Mouse (Mus musculus): ENCODE results near the gene Hoxb5. TPM values are rescaled to one million over a fixed set of nuclear protein-coding genes. Genes with fewer than 3 reads are reported as not detected.
A peak's percentile ranks its signal among the peaks of the same experiment; 100 is the strongest.

The Hoxb5 gene
- polyA plus RNA-seq, 1 experiment from 2014 or later, result 18.8 TPM

GRCm38 (mm10) chr11:96263636-96264389 is 39.3 kb upstream of the Hoxb5 start:
- Histone ChIP-seq H3K4me1 (peaks cover 92% of the 10 kb centered on the region), H3K4me3 (replicated peaks) (0 out of 2 replicates have a peak overlapping the region, but pooled peaks have one; percentile 3), H3K9ac (peak overlapping the region; percentile 8), H3K36me3 (peaks cover 37% of the 10 kb centered on the region), H3K27ac (peak overlapping the region; percentile 89), H3K4me2 (peak overlapping the region; percentile 33; the same call in 1 of the 2 replicates), H3K27me3 (peaks cover 16% of the 10 kb centered on the region; the same call in 1 of the 2 replicates), H3K9me3 (replicated peaks) (no peaks in the 10 kb centered on the region)
- 20% methylated on average over 33 of the region's 33 CpGs for WGBS
- no peak for ATAC-seq (replicated peaks; ENCODE audit: low FRiP score)

DNA sequence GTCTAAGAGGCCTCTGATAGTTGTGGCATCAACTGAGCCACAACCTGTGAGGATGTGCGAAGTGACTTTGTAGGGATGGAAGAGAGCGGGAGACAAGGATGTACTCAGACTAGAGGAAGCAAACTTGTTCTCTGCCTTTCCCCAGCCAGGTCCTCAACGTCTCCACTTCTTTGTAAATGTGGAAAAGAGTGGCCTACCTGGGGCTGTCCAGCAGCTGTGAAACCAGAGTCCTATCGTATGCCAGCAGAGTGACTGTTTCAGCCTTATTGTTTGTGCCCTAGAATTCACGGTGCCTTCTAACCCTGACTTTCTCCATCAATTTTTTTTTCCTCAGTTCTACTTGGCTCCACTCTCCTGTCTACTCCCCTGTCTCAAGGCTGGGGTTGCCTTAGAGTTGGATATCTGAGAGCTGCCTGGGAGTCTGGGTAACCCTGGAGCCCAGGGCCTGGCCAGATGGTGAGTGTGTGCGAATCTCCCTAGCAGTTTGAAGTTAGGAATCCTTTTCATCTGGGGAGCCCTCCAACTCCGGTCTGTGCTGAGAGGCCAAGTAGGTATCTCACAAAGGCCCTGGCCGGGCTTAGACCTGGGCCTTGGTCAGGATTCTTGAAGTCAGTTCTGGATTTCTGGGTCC is 38.6 kb upstream of the Hoxb5 start:
- Histone ChIP-seq H3K27ac (peak overlapping the region; percentile 89), H3K36me3 (peaks cover 37% of the 10 kb centered on the region), H3K9me3 (replicated peaks) (no peaks in the 10 kb centered on the region), H3K4me1 (peaks cover 92% of the 10 kb centered on the region), H3K27me3 (peaks cover 16% of the 10 kb centered on the region; the same call in 1 of the 2 replicates), H3K4me3 (replicated peaks) (no peak overlapping the region), H3K9ac (no peak overlapping the region), H3K4me2 (peak overlapping the region; percentile 7; the same call in 1 of the 2 replicates)
- no peak for ATAC-seq (replicated peaks; ENCODE audit: low FRiP score)
- 65% methylated on average over 8 of the region's 8 CpGs for WGBS

- no peak for ATAC-seq (replicated peaks; ENCODE audit: low FRiP score)
- Histone ChIP-seq H3K4me2 (peak overlapping the region; percentile 5; the same call in 1 of the 2 replicates), H3K9ac (no peak overlapping the region), H3K4me3 (replicated peaks) (no peak overlapping the region), H3K9me3 (replicated peaks) (no peaks in the 10 kb centered on the region), H3K27me3 (peaks cover 16% of the 10 kb centered on the region; the same call in 1 of the 2 replicates), H3K27ac (peak overlapping the region; percentile 89), H3K36me3 (peaks cover 37% of the 10 kb centered on the region), H3K4me1 (peaks cover 92% of the 10 kb centered on the region)
- WGBS, result 15% methylated on average over 7 of the region's 7 CpGs
These were observed 37.2 kb upstream of the Hoxb5 start for GRCm38 (mm10) chr11:96265954-96266353.

- H3K4me2 ChIP-seq, result no peak overlapping the region
- H3K9me3 ChIP-seq (replicated peaks), result no peaks in the 10 kb centered on the region
- H3K4me1 ChIP-seq, result peaks cover 89% of the 10 kb centered on the region
- H3K9ac ChIP-seq, result no peak overlapping the region
- WGBS, result 64% methylated on average over 7 of the region's 7 CpGs
- H3K4me3 ChIP-seq (replicated peaks), result no peak overlapping the region
- H3K27me3 ChIP-seq, result peaks cover 16% of the 10 kb centered on the region; the same call in 1 of the 2 replicates
- no peak for ATAC-seq (replicated peaks; ENCODE audit: low FRiP score)
- peaks cover 31% of the 10 kb centered on the region for H3K36me3 ChIP-seq
- peak overlapping the region; percentile 89; the same call in 1 of the 2 replicates for H3K27ac ChIP-seq
These were observed 35.9 kb upstream of the Hoxb5 start for GRCm38 (mm10) chr11:96267021-96267920.

DNA sequence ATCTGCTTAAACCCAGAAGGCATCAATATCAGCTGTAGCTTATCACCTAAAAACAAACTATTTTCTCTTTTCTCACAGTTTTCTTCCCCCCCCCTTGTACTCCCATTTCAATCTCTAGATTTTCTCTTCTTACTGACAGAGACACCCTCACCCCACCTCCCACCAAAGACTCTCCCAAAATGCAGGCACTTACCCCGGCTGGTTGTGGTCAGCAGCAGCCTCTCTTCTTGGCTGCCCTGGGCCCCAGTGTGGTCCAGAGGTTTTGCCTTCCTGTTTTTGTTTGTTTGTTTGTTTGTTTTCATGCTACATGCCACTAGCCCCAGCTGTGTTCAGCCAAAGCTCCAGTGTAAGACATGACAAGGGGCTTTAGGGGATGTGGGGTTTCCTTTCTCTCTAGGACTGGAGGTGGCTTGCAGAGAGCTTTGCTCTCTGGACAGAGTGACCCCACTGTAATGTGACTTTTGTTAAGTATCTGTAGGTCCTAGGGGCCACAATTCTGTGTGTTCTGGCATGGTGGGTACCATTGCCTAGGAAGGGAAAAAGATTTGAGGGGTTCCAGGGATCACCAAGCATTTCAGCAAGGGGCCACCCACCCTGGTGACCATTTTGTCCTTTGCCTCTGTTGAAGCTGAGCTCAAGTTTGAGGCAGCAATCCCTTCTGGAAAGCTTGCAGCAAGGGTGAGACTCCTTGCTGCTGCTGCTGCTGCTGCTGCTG is 34.9 kb upstream of the Hoxb5 start:
- H3K9me3 ChIP-seq (replicated peaks), result no peaks in the 10 kb centered on the region
- peak overlapping the region; percentile 24; the same call in 1 of the 2 replicates for H3K9ac ChIP-seq
- no peak overlapping the region for H3K4me3 ChIP-seq (replicated peaks)
- 63% methylated on average over 1 of the region's 1 CpGs for WGBS
- H3K27me3 ChIP-seq, result peaks cover 15% of the 10 kb centered on the region
- no peak for ATAC-seq (replicated peaks; ENCODE audit: low FRiP score)
- H3K4me1 ChIP-seq, result peaks cover 89% of the 10 kb centered on the region
- H3K4me2 ChIP-seq, result no peak overlapping the region
- peaks cover 22% of the 10 kb centered on the region for H3K36me3 ChIP-seq
- H3K27ac ChIP-seq, result peak overlapping the region; percentile 98; the same call in 1 of the 2 replicates

DNA sequence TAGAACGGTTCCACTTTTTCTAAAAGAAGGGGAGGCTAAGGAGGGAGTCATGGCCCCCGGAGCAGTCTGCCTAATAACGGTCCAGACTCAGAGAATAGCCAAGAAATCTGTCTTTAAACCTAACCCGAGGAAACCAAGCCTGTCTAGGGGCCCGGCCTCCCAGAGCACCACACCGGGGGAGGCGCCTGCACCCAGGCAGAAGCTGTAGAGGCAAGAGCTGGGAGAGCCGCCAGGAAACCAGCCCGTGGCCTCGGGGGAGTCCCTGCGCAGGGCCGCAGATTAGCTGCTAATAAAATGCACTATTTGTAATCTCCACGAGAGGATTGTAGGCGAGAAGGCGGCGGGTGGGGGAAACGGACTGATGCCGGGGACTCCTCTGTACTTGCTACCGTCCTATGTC is 33.3 kb upstream of the Hoxb5 start:
- H3K27me3 ChIP-seq, result peaks cover 23% of the 10 kb centered on the region
- peak overlapping the region; percentile 98 for H3K27ac ChIP-seq
- peak overlapping the region; percentile 96 for H3K4me2 ChIP-seq
- peaks cover 13% of the 10 kb centered on the region for H3K36me3 ChIP-seq
- no peak for ATAC-seq (replicated peaks; ENCODE audit: low FRiP score)
- H3K9ac ChIP-seq, result peak overlapping the region; percentile 89
- H3K9me3 ChIP-seq (replicated peaks), result no peaks in the 10 kb centered on the region
- peaks cover 88% of the 10 kb centered on the region for H3K4me1 ChIP-seq
- peak overlapping the region; percentile 72 for H3K4me3 ChIP-seq (replicated peaks)
- WGBS, result 2% methylated on average over 19 of the region's 19 CpGs

GRCm38 (mm10) chr11:96270996-96271540 is 32.1 kb upstream of the Hoxb5 start, which contains the start of gene Hoxb9:
Gene Hoxb9, plus strand, starts transcription at chr11:96271457.
- under 1% methylated on average over 40 of the region's 40 CpGs for WGBS
- Histone ChIP-seq H3K9me3 (replicated peaks) (no peaks in the 10 kb centered on the region), H3K4me1 (peaks cover 87% of the 10 kb centered on the region), H3K4me2 (peak within 1 kb of the TSS; percentile 96), H3K27me3 (peaks cover 23% of the 10 kb centered on the region), H3K36me3 (peaks cover 13% of the 10 kb centered on the region), H3K27ac (peak within 1 kb of the TSS; percentile 98), H3K4me3 (replicated peaks) (peak within 1 kb of the TSS; percentile 72), H3K9ac (peak within 1 kb of the TSS; percentile 89)
- ATAC-seq (replicated peaks; ENCODE audit: low FRiP score), result peak; percentile 75

DNA sequence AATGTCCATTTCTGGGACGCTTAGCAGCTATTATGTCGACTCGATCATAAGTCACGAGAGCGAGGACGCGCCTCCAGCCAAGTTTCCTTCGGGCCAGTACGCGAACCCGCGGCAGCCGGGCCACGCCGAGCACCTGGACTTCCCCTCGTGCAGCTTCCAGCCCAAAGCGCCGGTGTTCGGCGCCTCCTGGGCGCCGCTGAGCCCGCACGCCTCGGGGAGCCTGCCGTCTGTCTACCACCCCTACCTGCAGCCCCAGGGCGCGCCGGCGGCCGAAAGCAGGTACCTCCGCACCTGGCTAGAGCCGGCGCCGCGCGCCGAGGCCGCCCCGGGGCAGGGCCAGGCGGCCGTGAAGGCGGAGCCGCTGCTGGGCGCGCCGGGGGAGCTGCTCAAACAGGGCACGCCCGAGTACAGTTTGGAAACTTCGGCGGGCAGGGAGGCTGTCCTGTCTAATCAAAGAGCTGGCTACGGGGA is 31.6 kb upstream of the Hoxb5 start:
- WGBS, result 0% methylated on average over 52 of the region's 52 CpGs
- H3K9ac ChIP-seq, result peak overlapping the region; percentile 89
- peak overlapping the region; percentile 72 for H3K4me3 ChIP-seq (replicated peaks)
- H3K27me3 ChIP-seq, result peaks cover 24% of the 10 kb centered on the region
- peaks cover 13% of the 10 kb centered on the region for H3K36me3 ChIP-seq
- peak overlapping the region; percentile 96 for H3K4me2 ChIP-seq
- H3K9me3 ChIP-seq (replicated peaks), result no peaks in the 10 kb centered on the region
- H3K4me1 ChIP-seq, result peaks cover 87% of the 10 kb centered on the region
- peak; percentile 63 for ATAC-seq (replicated peaks; ENCODE audit: low FRiP score)
- peak overlapping the region; percentile 98 for H3K27ac ChIP-seq

DNA sequence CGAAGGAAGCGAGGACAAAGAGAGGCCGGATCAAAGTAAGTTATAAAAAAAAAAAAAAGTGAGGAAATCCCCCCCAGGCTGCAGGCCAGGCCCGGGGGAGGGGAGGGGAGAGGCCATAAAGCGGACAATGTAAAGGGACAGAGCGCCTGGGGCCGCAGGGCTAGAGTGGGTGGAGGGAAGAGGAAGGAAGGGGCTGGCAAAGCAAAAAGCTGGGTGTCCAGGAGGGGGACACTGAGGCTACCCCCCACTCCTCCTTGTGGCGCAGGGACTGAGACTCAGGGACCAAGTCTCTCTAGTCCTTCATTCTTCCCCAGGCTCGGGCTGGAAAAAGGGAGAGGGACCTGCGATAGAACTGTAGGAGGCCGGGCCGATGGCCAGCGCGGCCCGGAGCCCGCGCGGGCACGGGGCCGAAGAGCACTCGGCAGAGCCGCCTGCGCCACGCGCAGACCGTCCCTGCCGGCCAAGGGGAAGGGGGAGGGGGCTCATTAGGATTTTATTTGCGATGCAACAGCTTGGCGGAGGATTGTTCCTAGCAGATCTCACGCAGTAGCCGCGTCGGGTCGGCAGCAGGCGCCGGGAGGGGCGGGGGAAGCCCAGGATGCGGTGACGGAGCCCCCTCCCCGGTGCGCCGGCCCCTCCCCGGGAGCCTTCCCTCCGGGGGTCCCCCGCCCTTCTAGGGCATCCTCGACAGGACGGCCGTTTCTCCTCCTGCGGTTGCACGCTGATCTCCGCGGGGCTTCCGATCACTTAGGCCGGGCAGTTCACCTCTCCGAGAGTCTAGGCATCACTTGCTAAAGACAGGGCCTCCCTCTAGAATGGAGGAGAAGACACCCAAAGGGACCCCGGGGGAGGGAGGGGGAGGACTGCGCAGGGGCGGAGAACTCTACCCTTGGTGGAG is 30.9 kb upstream of the Hoxb5 start:
- H3K9me3 ChIP-seq (replicated peaks), result no peaks in the 10 kb centered on the region
- peak; percentile 44 for ATAC-seq (replicated peaks; ENCODE audit: low FRiP score)
- peaks cover 6% of the 10 kb centered on the region; the same call in 1 of the 2 replicates for H3K36me3 ChIP-seq
- peak overlapping the region; percentile 98 for H3K27ac ChIP-seq
- H3K27me3 ChIP-seq, result peaks cover 25% of the 10 kb centered on the region
- H3K4me3 ChIP-seq (replicated peaks), result peak overlapping the region; percentile 72
- H3K4me1 ChIP-seq, result peaks cover 89% of the 10 kb centered on the region
- peak overlapping the region; percentile 96 for H3K4me2 ChIP-seq
- 1% methylated on average over 58 of the region's 58 CpGs for WGBS
- H3K9ac ChIP-seq, result peak overlapping the region; percentile 89

GRCm38 (mm10) chr11:96274428-96274827 is 28.7 kb upstream of the Hoxb5 start:
- H3K27ac ChIP-seq, result peak overlapping the region; percentile 98; the same call in 1 of the 2 replicates
- peak overlapping the region; percentile 96 for H3K4me2 ChIP-seq
- ATAC-seq (replicated peaks; ENCODE audit: low FRiP score), result no peak
- 44% methylated on average over 10 of the region's 10 CpGs for WGBS
- H3K9ac ChIP-seq, result no peak overlapping the region
- 0 out of 2 replicates have a peak, but pooled peaks cover 4% of the 10 kb centered on the region for H3K36me3 ChIP-seq
- H3K4me1 ChIP-seq, result peaks cover 93% of the 10 kb centered on the region
- H3K27me3 ChIP-seq, result peaks cover 25% of the 10 kb centered on the region
- no peaks in the 10 kb centered on the region for H3K9me3 ChIP-seq (replicated peaks)
- H3K4me3 ChIP-seq (replicated peaks), result peak overlapping the region; percentile 72

Data from kidney, embryonic 15.5 days (tissue).